Mouse (Mus musculus) spleen, adult 18-20 months (tissue): ENCODE measurements around the gene Ebna1bp2.

Experiments
- DNase-seq, 2 experiments: peaks; one replicate each; pipeline ENCODE4 v3.0.0; 2022; ENCODE audit warnings: mixed read lengths in 2 of 2

The Ebna1bp2 gene

GRCm38 (mm10) chr4:118620279-118620966 lies at the start of gene Ebna1bp2, which contains the start of gene Cfap57:
Gene Ebna1bp2 (plus strand): TSS chr4:118620799.
Gene Cfap57 (minus strand): TSS chr4:118620777.
- peak; percentile 80 to 86 for DNase-seq

DNA sequence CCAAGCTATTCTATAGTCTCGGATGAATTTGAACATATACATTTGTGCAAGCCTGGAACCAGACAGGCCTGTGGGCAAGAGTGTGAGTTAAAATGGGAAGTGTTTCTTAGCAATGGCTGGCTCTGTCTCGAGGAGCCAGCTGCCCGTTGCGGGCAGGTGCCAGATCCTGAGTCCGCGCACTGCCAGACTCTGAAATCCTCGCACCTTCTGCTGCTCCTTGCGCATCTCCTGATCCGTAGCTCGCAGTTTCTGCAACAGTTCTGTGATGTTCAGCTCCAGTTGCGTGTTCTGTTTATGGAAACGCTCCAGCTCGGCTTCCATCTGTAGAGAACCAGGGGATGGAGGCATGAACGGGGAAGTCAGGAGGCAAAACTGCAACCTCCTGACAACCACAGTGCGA lies 49.2 kb upstream of the Ebna1bp2 start:
- no peak for DNase-seq

DNA sequence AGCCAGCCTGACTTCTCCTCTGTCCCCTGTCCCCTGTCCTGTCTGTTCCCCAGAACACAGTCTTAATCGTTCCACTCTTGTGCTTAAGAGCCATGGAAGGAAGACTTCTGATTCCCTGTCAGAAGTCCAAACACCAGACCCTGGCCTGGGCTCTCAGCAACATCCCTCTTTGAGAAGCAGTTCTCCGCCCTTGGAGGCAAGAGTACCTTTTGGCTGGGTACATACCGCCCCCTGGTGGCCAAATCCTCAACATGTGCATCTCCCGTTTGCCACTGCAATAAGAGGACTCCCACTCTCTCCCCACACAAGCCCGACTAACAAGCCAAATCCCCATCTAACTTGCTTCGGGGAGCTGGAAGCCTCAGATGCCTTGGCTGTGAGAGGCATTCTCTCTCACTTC lies 44.5 kb upstream of the Ebna1bp2 start:
- DNase-seq: peak; percentile 21 to 73

DNA sequence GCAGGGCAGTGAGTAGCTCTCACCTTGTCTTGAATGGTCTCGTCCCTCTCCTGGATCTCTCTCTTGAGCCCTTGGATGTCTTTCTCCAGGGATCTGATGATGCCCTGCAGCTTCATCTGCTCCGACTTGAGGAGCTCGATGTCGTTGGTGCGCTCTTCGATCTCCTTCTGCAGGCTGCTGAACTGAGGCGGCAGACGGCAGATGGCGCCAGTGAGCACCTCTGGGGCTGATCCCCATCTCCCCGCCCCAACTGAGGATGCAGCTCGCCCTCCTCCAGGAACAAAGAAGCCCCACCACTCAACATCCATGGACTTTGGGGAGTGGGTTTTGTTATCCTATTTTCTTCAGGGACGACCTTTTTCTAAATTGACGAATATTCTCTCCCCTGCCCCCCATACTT lies 41.3 kb upstream of the Ebna1bp2 start:
- peak in 1 of 2 experiments; percentile 34 for DNase-seq

GRCm38 (mm10) chr4:118581508-118581907 lies 39.1 kb upstream of the Ebna1bp2 start:
- no peak for DNase-seq

GRCm38 (mm10) chr4:118582629-118583028 lies 38.0 kb upstream of the Ebna1bp2 start:
- no peak for DNase-seq

DNA sequence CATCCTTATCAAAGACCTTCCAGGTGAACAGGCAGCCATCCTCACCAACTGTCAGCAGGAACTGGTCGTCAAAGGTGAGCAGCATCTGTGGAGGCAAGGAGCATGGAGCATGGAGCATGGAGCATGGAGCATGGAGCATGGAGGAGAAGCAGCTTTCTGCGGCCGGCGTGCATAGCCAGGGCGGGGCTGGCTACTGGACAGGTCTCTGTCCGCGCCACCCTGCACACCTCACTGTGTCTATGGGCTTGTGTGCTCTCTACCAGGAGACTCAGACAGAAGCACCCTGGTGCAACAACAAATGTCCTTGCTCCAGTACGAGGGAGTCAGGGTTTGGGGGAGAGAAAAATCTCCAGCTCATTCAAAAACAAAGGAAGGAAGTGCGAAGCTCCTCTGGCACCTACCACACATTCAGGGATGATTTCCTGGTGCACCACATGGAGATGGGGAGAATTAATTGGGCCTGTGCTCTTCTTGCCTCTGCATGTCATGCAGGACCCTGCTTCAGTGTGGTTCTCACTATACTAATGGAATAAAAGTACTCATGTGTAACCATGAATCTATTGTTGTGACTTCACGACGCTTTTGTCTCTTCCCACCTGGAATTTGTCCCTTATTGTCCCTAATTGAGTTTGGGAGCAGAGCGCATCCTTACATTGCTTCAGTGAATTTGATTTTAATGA lies 31.4 kb upstream of the Ebna1bp2 start:
- DNase-seq: no peak

DNA sequence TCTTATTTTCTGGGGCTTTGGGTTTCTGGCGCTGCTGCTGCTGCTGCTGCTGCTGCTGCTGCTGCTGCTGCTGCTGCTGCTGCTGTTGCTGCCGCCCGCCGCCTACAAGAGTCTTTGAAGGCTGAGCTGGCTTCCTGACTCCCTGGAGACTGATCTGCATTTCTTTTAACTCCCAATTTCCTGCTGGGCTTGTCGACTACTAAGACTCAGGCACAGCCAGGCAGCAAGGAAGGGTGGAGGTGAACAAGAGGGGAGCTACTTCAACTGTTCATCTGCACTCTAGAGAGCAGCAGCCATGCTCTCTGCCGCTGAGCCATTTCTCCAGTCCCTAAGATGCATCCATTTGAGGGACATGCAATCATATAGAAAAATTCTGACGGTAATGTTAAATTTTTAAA lies 30.9 kb upstream of the Ebna1bp2 start:
- no peak for DNase-seq

DNA sequence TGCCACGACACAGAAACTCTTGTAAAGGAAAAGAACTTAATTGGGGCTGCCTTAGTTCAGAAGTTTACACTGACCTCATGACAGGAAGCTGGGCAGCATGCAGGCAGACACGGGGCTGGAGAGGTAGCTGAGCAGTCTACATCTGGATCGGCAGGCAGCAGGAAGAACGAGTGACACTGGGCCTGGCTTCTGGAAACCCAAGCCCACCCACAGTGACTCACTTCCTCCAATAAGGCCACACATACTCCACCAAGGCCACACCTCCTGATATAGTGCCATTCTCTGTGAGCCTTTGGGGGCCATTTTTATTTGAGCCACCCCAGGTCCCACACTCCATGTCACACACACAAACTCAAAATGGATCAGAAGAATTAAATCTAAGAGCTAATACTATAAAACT lies 16.5 kb upstream of the Ebna1bp2 start:
- no peak for DNase-seq

DNA sequence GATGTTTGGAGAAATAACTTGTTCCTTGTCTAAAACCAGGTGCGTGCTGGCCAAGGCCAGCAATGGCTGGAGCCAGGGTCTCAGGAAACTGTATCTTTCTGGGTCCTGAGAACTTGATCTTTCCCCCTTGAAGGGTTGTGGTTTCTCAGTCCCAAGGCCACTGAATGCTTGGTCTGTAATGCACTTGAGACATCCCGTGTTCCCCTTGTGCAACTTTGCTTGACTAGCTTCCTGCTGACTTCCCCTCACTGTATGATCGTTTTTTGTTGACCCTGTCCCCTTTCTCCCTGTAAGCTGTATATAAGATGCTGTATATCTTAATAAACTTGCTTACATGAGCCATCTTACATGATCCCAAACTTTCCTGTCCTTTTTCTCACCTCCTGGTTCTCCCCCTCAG lies 10.8 kb upstream of the Ebna1bp2 start:
- no peak for DNase-seq

GRCm38 (mm10) chr4:118612619-118613018 lies 8.0 kb upstream of the Ebna1bp2 start:
- DNase-seq: peak in 1 of 2 experiments; percentile 30

DNA sequence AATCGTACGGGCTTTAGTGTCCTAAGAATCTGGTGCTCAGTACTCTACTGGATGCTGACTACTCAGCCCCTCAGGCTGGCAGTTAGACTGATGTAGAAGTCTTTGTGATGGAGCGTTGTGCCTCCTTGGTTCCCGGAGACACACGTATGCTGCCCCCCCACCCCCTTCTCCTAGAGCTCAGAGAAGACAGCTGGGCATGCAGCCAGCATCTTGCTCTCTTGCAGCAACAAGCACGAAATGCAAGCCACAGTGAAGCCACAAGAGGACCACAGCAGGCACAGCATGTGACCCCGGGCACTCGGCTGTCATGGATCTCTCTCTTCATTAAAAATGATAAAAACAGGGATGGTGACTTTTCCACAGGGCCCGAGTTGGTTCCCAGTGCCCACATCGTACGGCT lies 5.2 kb upstream of the Ebna1bp2 start:
- no peak for DNase-seq

GRCm38 (mm10) chr4:118620967-118621320 lies 345 bp downstream of the Ebna1bp2 start:
- DNase-seq: no peak

DNA sequence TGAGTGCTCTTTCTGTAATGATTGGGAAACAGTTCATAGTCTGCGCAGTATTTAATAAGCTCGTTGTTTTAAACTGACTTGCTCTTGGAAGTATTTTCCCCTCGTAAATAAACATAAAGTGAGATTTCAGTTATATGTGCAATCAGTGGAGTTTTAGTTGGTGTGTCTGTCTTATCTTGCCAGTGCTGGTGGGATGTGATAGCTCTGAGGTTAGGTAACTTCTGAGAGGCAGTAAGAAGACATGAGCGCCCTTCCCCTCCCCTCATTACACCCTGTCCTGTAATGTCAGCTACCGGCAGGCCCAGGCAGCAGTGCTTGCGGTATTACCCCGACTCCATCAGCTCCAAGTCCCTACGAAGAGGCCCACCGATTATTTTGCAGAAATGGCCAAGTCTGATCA lies 1.2 kb downstream of the Ebna1bp2 start:
- no peak for DNase-seq

DNA sequence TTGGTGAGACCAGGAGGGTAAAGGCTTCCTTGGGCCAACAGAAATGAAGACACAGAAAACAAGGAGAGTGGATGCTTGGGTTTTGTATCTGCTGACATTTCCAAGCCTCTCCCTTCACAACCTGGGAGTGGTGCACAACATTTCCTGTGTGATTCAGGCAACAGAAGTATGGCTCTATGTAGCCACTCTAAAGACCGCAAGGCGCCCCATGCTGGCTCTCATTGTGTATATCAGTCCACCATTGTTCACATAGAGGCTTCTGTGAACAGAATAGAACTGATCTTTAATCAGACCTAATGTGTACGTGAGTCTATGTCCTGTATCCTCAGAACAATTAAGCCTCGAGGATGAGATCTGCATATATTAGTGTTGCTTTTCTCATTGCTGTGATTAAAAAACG lies 9.7 kb downstream of the Ebna1bp2 start:
- no peak for DNase-seq

DNA sequence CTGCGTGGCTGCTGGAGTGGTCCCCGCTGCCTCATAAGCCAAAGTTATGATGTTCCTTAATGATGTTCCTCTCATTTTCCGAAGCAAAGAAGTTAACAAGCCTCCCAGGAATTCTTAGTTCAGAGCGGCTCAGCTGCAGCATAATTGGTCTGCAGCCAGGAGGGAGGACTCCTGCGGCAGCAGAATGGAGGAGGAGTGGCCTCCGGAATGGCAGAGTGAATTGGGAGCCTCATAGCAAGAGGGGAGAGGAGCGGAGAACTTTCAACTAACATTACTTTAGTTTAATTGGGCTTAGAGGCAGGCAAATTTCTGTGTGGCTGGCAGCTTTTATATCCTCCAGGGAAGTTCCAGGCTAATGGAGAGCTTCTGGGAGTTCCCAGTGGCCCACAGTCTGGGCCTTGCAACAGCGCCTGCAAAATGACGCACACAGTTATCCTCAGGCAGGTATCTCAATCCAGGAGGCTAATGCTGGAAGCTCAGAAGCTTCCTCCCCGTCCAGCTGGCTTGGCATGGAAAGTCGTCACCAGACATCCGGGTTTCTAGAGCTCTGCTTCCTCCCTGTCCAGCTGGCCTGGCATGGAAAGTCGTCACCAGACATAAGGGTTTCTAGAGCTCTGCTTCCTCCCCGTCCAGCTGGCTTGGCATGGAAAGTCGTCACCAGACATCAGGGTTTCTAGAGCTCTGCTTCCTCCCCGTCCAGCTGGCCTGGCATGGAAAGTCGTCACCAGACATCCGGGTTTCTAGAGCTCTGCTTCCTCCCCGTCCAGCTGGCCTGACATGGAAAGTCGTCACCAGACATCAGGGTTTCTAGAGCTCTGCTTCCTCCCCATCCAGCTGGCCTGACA lies 22.0 kb downstream of the Ebna1bp2 start:
- no peak for DNase-seq

- DNase-seq: peak in 1 of 2 experiments; percentile 59
These were observed 24.6 kb downstream of the Ebna1bp2 start for GRCm38 (mm10) chr4:118645234-118645633.

DNA sequence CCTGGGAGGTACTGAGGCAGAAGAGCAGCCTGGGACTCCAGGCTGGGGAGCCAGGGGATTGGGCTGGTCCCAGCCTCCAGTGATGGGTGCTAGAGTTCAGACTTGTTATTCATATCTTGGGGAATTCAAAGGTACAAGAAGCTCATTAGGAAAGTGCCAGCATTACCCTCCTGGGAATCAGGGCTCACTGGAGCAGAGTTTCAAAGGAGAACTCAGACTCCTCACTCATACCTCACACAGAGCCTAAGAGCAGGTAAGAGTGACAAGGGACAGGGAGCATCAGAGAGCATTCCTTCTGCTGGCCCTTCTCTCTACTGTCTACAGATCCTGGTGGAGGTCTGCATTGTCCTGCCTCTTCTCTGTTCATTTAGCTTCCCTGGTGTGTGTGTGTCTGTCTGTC lies 38.1 kb downstream of the Ebna1bp2 start, which contains the start of gene Olfr62:
TSS of gene Olfr62 (plus strand) at position 301 of the 400 bp plus-strand sequence.
- DNase-seq: no peak
